Mouse (Mus musculus) midbrain, embryonic 13.5 days (tissue): ENCODE measurements around the gene Fabp7. TPM values are rescaled to one million over a fixed set of nuclear protein-coding genes. Genes with fewer than 3 reads are reported as not detected.
A peak's percentile ranks its signal among the peaks of the same experiment; 100 is the strongest.

Experiments used
- ATAC-seq: fragments of 200-750 bp; cut with Nextera tagmentation; 2 replicates; pipeline ENCODE4 v1.8.0; 2017; ENCODE audit warnings: mild to moderate bottlenecking, moderate TSS enrichment, moderate library complexity
- H3K27ac ChIP-seq: fragments of 300-500 bp; sonication (generic); 2 replicates; pipeline ENCODE4 v1.5.1; 2015; ENCODE audit warnings: inconsistent platforms, mild to moderate bottlenecking, moderate library complexity
- H3K27me3 ChIP-seq: fragments of 300-500 bp; sonication (generic); 2 replicates; pipeline ENCODE4 v1.6.1; 2015; ENCODE audit warnings: mild to moderate bottlenecking, inconsistent platforms
- H3K36me3 ChIP-seq: fragments of 300-500 bp; sonication (generic); 2 replicates; pipeline ENCODE4 v1.6.1; 2015; ENCODE audit warnings: mild to moderate bottlenecking, inconsistent platforms
- H3K4me1 ChIP-seq: fragments of 300-500 bp; sonication (generic); replicated peaks from 2 replicates; pipeline ENCODE4 v1.6.1; 2015; ENCODE audit warnings: inconsistent platforms
- H3K4me2 ChIP-seq: fragments of 300-500 bp; sonication (generic); replicated peaks from 2 replicates; pipeline ENCODE4 v1.6.1; 2015; ENCODE audit warnings: moderate library complexity, mild to moderate bottlenecking, inconsistent platforms
- H3K4me3 ChIP-seq: fragments of 300-500 bp; sonication (generic); replicated peaks from 2 replicates; pipeline ENCODE4 v1.5.1; 2015; ENCODE audit warnings: mild to moderate bottlenecking, inconsistent platforms
- H3K9ac ChIP-seq: fragments of 300-500 bp; sonication (generic); replicated peaks from 2 replicates; pipeline ENCODE4 v1.6.1; 2015; ENCODE audit warnings: mild to moderate bottlenecking, inconsistent platforms
- H3K9me3 ChIP-seq: fragments of 300-500 bp; sonication (generic); 2 replicates; pipeline ENCODE4 v1.6.1; 2016; ENCODE audit warnings: mild to moderate bottlenecking, inconsistent platforms
- WGBS: fragments of 180-500 bp; shearing (Covaris S2); methylation state at CpG from one replicate; pipeline ENCODE4 v1.1.7; 2015; 5-methylcytosine and 5-hydroxymethylcytosine counted together
- polyA plus RNA-seq: library from polyadenylated mRNA; unstranded; fragments of >200 nt; fragmentation: Nextera tagmentation; extraction: Ambion mirVana; gene quantifications from 2 replicates; pipeline ENCODE4 v1.2.1, GENCODE M21; 2015

The Fabp7 gene
- polyA plus RNA-seq, 1 experiment from 2014 or later = 1,295 TPM

GRCm38 (mm10) chr10:57812161-57812856 lies 27.6 kb downstream of the Fabp7 start:
- peaks cover 16% of the 10 kb centered on the region for H3K27me3 ChIP-seq
- H3K9me3 ChIP-seq = no peaks in the 10 kb centered on the region
- no peak overlapping the region for H3K27ac ChIP-seq
- ATAC-seq = no peak
- H3K4me1 ChIP-seq = peaks cover 13% of the 10 kb centered on the region
- no peak overlapping the region for H3K4me3 ChIP-seq
- peaks cover 9% of the 10 kb centered on the region; the same call in 1 of the 2 replicates for H3K36me3 ChIP-seq
- no peak overlapping the region for H3K4me2 ChIP-seq
- 93% methylated on average over 5 of the region's 5 CpGs for WGBS
- H3K9ac ChIP-seq = no peak overlapping the region

GRCm38 (mm10) chr10:57814295-57814694 lies 29.6 kb downstream of the Fabp7 start:
- H3K4me1 ChIP-seq = peaks cover 13% of the 10 kb centered on the region
- H3K36me3 ChIP-seq = peaks cover 8% of the 10 kb centered on the region; the same call in 1 of the 2 replicates
- no peaks in the 10 kb centered on the region for H3K9me3 ChIP-seq
- no peak for ATAC-seq
- H3K9ac ChIP-seq = no peak overlapping the region
- H3K4me2 ChIP-seq = no peak overlapping the region
- 55% methylated on average over 2 of the region's 2 CpGs for WGBS
- H3K4me3 ChIP-seq = no peak overlapping the region
- peaks cover 33% of the 10 kb centered on the region for H3K27me3 ChIP-seq
- H3K27ac ChIP-seq = no peak overlapping the region

DNA sequence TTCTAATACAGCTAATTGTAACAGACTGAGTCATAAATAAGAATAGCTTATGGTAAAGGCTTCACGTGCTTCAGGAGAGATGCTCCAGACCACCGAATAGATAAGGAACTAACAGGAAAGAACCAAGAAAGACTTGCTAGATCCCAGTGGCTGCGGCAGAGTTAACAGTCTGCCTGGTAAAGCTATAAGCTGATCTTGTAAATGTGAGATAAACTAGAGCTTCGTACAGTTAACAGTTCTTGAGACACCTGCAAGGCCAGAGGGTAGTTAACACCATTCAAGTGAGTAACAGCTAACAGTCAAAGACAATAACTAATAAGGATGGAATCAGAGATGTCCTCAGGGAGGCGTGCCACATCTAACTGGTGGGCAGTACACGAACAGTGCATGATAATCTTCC lies 31.2 kb downstream of the Fabp7 start:
- Histone ChIP-seq H3K36me3 (peaks cover 8% of the 10 kb centered on the region; the same call in 1 of the 2 replicates), H3K9ac (no peak overlapping the region), H3K4me3 (no peak overlapping the region), H3K4me2 (no peak overlapping the region), H3K27ac (no peak overlapping the region), H3K9me3 (no peaks in the 10 kb centered on the region), H3K27me3 (peaks cover 46% of the 10 kb centered on the region), H3K4me1 (peaks cover 13% of the 10 kb centered on the region)
- WGBS = 72% methylated on average over 6 of the region's 6 CpGs
- ATAC-seq = no peak

DNA sequence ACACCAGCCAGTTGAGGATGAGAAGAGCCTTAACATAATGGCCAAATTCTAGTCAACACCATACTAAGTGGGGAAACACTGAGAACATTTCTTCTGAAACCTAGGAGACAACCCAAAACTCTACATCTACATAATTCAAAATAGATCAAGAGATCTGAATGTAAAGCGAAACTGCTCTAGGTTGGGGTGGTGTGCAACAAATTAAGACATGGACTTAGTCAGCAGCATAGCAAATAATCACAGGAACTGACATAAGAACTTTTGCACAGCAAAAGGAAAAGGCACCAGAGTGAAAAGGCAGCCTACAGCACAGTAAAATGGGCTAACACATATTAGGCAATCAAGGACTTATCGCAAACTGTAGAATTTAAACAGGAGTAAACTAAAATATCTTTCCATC lies 34.5 kb downstream of the Fabp7 start:
- H3K27ac ChIP-seq = no peak overlapping the region
- no peaks in the 10 kb centered on the region for H3K36me3 ChIP-seq
- no peak overlapping the region for H3K4me3 ChIP-seq
- ATAC-seq = no peak
- H3K4me2 ChIP-seq = no peak overlapping the region
- peaks cover 41% of the 10 kb centered on the region for H3K27me3 ChIP-seq
- H3K4me1 ChIP-seq = peaks cover 18% of the 10 kb centered on the region
- 97% methylated on average over 2 of the region's 2 CpGs for WGBS
- H3K9ac ChIP-seq = no peak overlapping the region
- H3K9me3 ChIP-seq = no peaks in the 10 kb centered on the region

- Histone ChIP-seq H3K36me3 (no peaks in the 10 kb centered on the region), H3K4me2 (peak overlapping the region; percentile 2; the same call in 1 of the 2 replicates), H3K4me1 (peaks cover 5% of the 10 kb centered on the region), H3K4me3 (no peak overlapping the region), H3K9me3 (no peaks in the 10 kb centered on the region), H3K27me3 (peaks cover 57% of the 10 kb centered on the region), H3K9ac (no peak overlapping the region), H3K27ac (0 out of 2 replicates have a peak overlapping the region, but pooled peaks have one; percentile 25)
- ATAC-seq = peak; percentile 94
- 6% methylated on average over 3 of the region's 3 CpGs for WGBS
These were observed 37.8 kb downstream of the Fabp7 start for GRCm38 (mm10) chr10:57822473-57822872.

DNA sequence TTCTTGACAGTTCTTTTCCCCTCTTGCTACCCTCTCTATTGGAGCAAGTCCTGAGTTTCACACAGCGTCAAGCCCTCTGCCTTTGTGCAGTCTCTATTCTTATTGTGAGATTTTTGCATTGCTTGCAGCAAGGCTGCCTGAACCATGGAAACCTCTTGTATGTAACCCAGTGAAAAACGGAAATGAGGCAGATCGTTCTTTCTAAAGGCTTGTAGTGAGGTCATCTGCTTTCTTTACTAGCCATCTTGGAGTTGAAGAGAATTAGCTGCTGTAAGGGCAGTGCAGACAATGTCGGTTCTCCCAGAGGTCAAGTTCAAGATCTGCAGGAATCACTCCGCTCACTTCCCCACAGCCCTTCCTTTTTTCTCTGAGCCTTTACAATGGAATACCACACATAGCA lies 44.0 kb downstream of the Fabp7 start:
- WGBS = 4% methylated on average over 5 of the region's 5 CpGs
- no peaks in the 10 kb centered on the region for H3K36me3 ChIP-seq
- peaks cover 15% of the 10 kb centered on the region; the same call in 1 of the 2 replicates for H3K4me1 ChIP-seq
- no peak overlapping the region for H3K9ac ChIP-seq
- no peak overlapping the region for H3K4me2 ChIP-seq
- ATAC-seq = peak; percentile 84
- H3K4me3 ChIP-seq = no peak overlapping the region
- H3K27me3 ChIP-seq = peaks cover 59% of the 10 kb centered on the region
- no peaks in the 10 kb centered on the region for H3K9me3 ChIP-seq
- no peak overlapping the region for H3K27ac ChIP-seq

- H3K36me3 ChIP-seq = no peaks in the 10 kb centered on the region
- peaks cover 15% of the 10 kb centered on the region; the same call in 1 of the 2 replicates for H3K4me1 ChIP-seq
- no peak overlapping the region for H3K4me2 ChIP-seq
- no peak overlapping the region for H3K4me3 ChIP-seq
- ATAC-seq = no peak
- no peaks in the 10 kb centered on the region for H3K9me3 ChIP-seq
- no peak overlapping the region for H3K9ac ChIP-seq
- H3K27ac ChIP-seq = no peak overlapping the region
- peaks cover 61% of the 10 kb centered on the region for H3K27me3 ChIP-seq
- 46% methylated on average over 3 of the region's 3 CpGs for WGBS
These were observed 44.9 kb downstream of the Fabp7 start for GRCm38 (mm10) chr10:57829621-57830020.

DNA sequence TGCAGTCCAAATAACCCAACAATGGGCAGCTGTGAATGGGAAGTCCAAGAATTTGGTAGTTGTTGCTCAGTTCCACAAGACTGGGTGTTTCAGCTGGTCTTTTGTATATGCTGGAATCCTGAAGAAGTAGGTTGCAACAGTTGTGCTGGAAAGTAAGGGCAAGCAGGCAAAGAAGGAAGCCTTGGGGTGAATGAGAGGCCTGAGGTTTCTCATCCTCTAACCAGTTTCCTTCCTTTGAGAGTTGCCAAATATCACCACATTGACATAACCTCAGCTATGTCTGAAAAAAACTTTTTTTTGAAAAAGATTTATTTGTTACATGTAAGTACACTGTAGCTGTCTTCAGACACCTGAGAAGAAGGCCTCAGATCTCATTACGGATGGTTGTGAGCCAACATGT lies 50.4 kb downstream of the Fabp7 start:
- 98% methylated on average over 1 of the region's 1 CpGs for WGBS
- Histone ChIP-seq H3K27me3 (peaks cover 39% of the 10 kb centered on the region), H3K9ac (no peak overlapping the region), H3K4me3 (no peak overlapping the region), H3K27ac (no peak overlapping the region), H3K4me1 (no peaks in the 10 kb centered on the region), H3K36me3 (no peaks in the 10 kb centered on the region), H3K4me2 (no peak overlapping the region), H3K9me3 (no peaks in the 10 kb centered on the region)
- ATAC-seq = no peak

- Histone ChIP-seq H3K4me2 (no peak overlapping the region), H3K9me3 (no peaks in the 10 kb centered on the region), H3K27me3 (peaks cover 30% of the 10 kb centered on the region), H3K4me3 (no peak overlapping the region), H3K4me1 (no peaks in the 10 kb centered on the region), H3K9ac (no peak overlapping the region), H3K36me3 (no peaks in the 10 kb centered on the region), H3K27ac (no peak overlapping the region)
- ATAC-seq = no peak
These were observed 51.3 kb downstream of the Fabp7 start for GRCm38 (mm10) chr10:57835982-57836381.

Other genes with a start within 250 kb of the Fabp7 start
- gene Pkib, start 152.9 kb upstream of the Fabp7 start, polyA plus RNA-seq = 5.9 and 7.8 TPM in 2 replicates
- gene Smpdl3a, start 9.5 kb downstream of the Fabp7 start, polyA plus RNA-seq = 9.6 and 14.1 TPM in 2 replicates